Mouse (Mus musculus) ES-E14 (cell line): Measurements from ENCODE around the gene Spg20.

Source experiments
- CHD2 ChIP-seq: IDR thresholded peaks from 2 replicates; pipeline ENCODE4 v1.6.1; 2014; ENCODE audit warnings: mild to moderate bottlenecking, low read depth, low read length, inconsistent platforms
- HCFC1 ChIP-seq: IDR thresholded peaks from 2 replicates; pipeline ENCODE4 v1.6.1; 2012; ENCODE audit warnings: low read length, inconsistent platforms, borderline replicate concordance; ENCODE audit not compliant: insufficient read depth

GRCm38 (mm10) chr3:55114313-55115065 lies 2.6 kb downstream of the Spg20 start:
- no peak for TF ChIP-seq HCFC1
- no peak for TF ChIP-seq CHD2
